Mouse (Mus musculus): ENCODE data around the gene Nynrin. TPM values are rescaled to one million over a fixed set of nuclear protein-coding genes. Genes with fewer than 3 reads are reported as not detected.

Gene Nynrin
- total and polyA plus RNA-seq, 3 experiments = not detected

DNA sequence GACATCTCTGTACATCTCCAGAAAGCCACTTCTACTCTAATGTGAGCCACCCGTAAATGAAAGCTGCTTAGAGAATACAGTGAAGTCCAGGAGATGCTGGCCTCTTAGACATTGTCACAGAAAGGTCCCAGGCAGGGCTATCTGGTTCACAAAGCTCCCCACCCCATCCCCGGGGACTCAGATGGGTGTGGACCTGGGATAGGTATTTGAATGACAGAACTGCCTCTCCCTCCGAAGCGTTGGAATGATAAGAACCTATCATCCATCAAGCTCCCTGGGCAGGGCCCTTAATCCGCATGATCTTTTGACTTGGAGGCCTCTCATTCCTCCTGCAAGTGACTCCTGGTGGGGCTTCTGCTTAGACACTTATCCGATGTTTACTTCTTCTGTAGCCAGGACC lies 2.9 kb upstream of the Nynrin start:
- no peak for TF ChIP-seq TCF12 (IDR thresholded peaks at IDR 0.05; ENCODE audit: low read depth, low read length)
- TF ChIP-seq ZMIZ1 (IDR thresholded peaks at IDR 0.05; ENCODE audit: low read depth, low read length) = no peak
- TF ChIP-seq TAL1 (IDR thresholded peaks at IDR 0.05; ENCODE audit: low read length) = no peak
- no peak for TF ChIP-seq CTCF (IDR thresholded peaks at IDR 0.05 in 2 of 3, conservative IDR thresholded peaks at IDR 0.05 in 1 of 3; ENCODE audit: control insufficient read depth in 1 of 3, insufficient read depth in 1 of 3, low read depth in 2 of 3, low read length in 3 of 3, poor library complexity in 1 of 3, severe bottlenecking in 1 of 3)
- TF ChIP-seq EP300 (IDR thresholded peaks at IDR 0.05; ENCODE audit: low read depth in 1 of 2, low read length in 2 of 2) = no peak
- no peak for TF ChIP-seq MAZ (IDR thresholded peaks at IDR 0.05; ENCODE audit: low read depth, low read length)
- TF ChIP-seq NELFE (IDR thresholded peaks at IDR 0.05; ENCODE audit: low read depth, low read length) = no peak
- no peak for TF ChIP-seq ETS1 (IDR thresholded peaks at IDR 0.05; ENCODE audit: low read depth, low read length)
- TF ChIP-seq POLR2AphosphoS2 (IDR thresholded peaks at IDR 0.05; ENCODE audit: low read length) = no peak
- TF ChIP-seq KAT2A (conservative IDR thresholded peaks at IDR 0.05; ENCODE audit: low read depth, low read length) = no peak
- no peak for TF ChIP-seq ZNF384 (IDR thresholded peaks at IDR 0.05; ENCODE audit: low read depth, low read length)
- TF ChIP-seq POLR2A (IDR thresholded peaks at IDR 0.05; ENCODE audit: control insufficient read depth in 1 of 2, insufficient read depth in 1 of 2, low read depth in 1 of 2, low read length in 2 of 2, poor library complexity in 1 of 2) = no peak
- TF ChIP-seq MAFK (IDR thresholded peaks at IDR 0.05; ENCODE audit: borderline replicate concordance, low read depth, low read length) = no peak
- no peak for TF ChIP-seq HCFC1 (IDR thresholded peaks at IDR 0.05; ENCODE audit: low read depth, low read length)
- TF ChIP-seq TBP (IDR thresholded peaks at IDR 0.05; ENCODE audit: low read depth, low read length) = no peak
- TF ChIP-seq ZKSCAN1 (IDR thresholded peaks at IDR 0.05; ENCODE audit: low read depth, low read length) = no peak
- TF ChIP-seq GATA1 (IDR thresholded peaks at IDR 0.05; ENCODE audit: low read depth, low read length) = no peak
- no peak for TF ChIP-seq ELF1 (IDR thresholded peaks at IDR 0.05; ENCODE audit: low read depth, low read length)
- no peak for TF ChIP-seq USF1 (IDR thresholded peaks at IDR 0.05; ENCODE audit: low read depth, low read length)
- TF ChIP-seq MYB (IDR thresholded peaks at IDR 0.05; ENCODE audit: low read depth, low read length) = no peak
- DNase-seq (ENCODE audit: low read depth, low spot score) = no peak
- no peaks in the 10 kb centered on the region for H3K79me2 ChIP-seq (ENCODE audit: control insufficient read depth, insufficient read depth, low read length, poor library complexity)

DNA sequence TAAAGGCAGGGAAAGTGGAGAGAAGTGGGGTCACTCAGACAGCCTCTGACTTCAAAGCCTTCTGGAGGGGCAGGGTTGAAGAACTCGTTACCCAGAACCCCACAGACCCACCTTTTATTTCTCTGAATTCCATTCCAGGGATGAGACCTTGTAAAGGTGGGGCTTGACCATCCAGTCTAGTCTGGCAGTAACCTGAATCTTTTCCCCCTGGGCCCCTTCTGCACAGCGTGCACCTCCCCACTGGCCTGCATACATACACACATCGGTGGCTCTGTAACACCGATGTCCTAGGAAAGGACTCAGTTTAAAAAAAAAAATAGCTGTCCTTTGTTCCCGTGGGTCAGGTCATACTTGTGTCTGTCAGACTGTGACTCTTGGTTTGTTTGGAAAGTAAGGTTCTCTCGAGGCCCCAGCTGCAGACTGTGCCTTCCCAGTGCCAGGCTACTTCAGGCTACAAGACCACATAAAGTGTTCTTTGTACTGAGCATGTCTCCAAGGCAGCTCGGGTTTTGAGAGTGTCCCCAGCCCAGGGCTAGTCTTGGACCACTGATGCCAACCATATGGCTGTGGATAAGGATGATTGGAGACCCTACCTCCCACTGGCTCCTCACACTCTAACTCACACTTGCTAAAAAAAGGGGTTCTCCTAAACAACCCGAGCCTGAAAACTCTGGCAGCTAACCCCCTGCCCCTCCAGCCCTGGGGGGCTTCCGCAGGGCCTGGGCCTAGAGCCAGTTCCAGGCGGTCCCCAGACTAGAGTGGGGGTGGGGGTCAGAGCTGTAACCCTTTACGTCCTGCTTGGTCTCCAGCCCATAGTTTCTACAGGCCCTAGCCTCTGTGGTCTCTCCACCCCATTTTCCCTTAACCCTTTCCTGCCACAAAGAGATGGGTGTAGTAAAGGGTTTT lies 911 bp upstream of the Nynrin start:
- TF ChIP-seq CHD1 (IDR thresholded peaks at IDR 0.05; ENCODE audit: low read depth, low read length) = no peak
- TF ChIP-seq CHD2 (IDR thresholded peaks at IDR 0.05; ENCODE audit: low read length) = no peak
- TF ChIP-seq ELF1 (IDR thresholded peaks at IDR 0.05; ENCODE audit: low read depth, low read length) = no peak
- TF ChIP-seq SMC3 (IDR thresholded peaks at IDR 0.05; ENCODE audit: low read depth, low read length) = no peak
- no peak for TF ChIP-seq TCF12 (IDR thresholded peaks at IDR 0.05; ENCODE audit: low read depth, low read length)
- no peak for TF ChIP-seq KAT2A (conservative IDR thresholded peaks at IDR 0.05; ENCODE audit: low read depth, low read length)
- no peak for TF ChIP-seq SIN3A (IDR thresholded peaks at IDR 0.05; ENCODE audit: low read length)
- no peak for TF ChIP-seq POLR2A (IDR thresholded peaks at IDR 0.05; ENCODE audit: control insufficient read depth in 1 of 2, insufficient read depth in 1 of 2, low read depth in 1 of 2, low read length in 2 of 2, poor library complexity in 1 of 2)
- TF ChIP-seq MYC (IDR thresholded peaks at IDR 0.05; ENCODE audit: low read depth, low read length) = no peak
- TF ChIP-seq NELFE (IDR thresholded peaks at IDR 0.05; ENCODE audit: low read depth, low read length) = no peak
- no peak for DNase-seq (ENCODE audit: low read depth, low spot score)
- Histone ChIP-seq H3K4me3 (ENCODE audit: control insufficient read depth in 1 of 2, insufficient read depth in 1 of 2, low read depth in 2 of 2, low read length in 2 of 2) (no peak overlapping the region), H3K36me3 (ENCODE audit: control insufficient read depth in 1 of 2, insufficient read depth in 2 of 2, low read length in 2 of 2) (no peaks in the 10 kb centered on the region), H3K79me2 (ENCODE audit: control insufficient read depth, insufficient read depth, low read length, poor library complexity) (no peaks in the 10 kb centered on the region), H3K27me3 (ENCODE audit: control insufficient read depth in 1 of 2, insufficient read depth in 2 of 2, low read length in 2 of 2) (peaks cover 4 to 15% of the 10 kb centered on the region in 2 experiments), H3K9ac (ENCODE audit: control insufficient read depth, low read depth, low read length, poor library complexity, severe bottlenecking) (no peak overlapping the region), H3K4me1 (ENCODE audit: control insufficient read depth in 1 of 2, insufficient read depth in 2 of 2, low read length in 2 of 2) (no peaks in the 10 kb centered on the region), H3K27ac (ENCODE audit: control insufficient read depth, low read depth, low read length) (no peak overlapping the region), H3K9me3 (replicated peaks; ENCODE audit: insufficient read depth, low read length) (no peaks in the 10 kb centered on the region)

More for the DNA sequence above, 2.9 kb upstream of the Nynrin start:
- no peak overlapping the region for H3K9ac ChIP-seq (ENCODE audit: control insufficient read depth, low read depth, low read length, poor library complexity, severe bottlenecking)
- no peak overlapping the region for H3K4me3 ChIP-seq (ENCODE audit: control insufficient read depth in 1 of 2, insufficient read depth in 1 of 2, low read depth in 2 of 2, low read length in 2 of 2)
- no peaks in the 10 kb centered on the region for H3K9me3 ChIP-seq (replicated peaks; ENCODE audit: insufficient read depth, low read length)
- no peaks in the 10 kb centered on the region for H3K36me3 ChIP-seq (ENCODE audit: control insufficient read depth in 1 of 2, insufficient read depth in 2 of 2, low read length in 2 of 2)
- H3K27me3 ChIP-seq (ENCODE audit: control insufficient read depth in 1 of 2, insufficient read depth in 2 of 2, low read length in 2 of 2) = peaks cover 4 to 6% of the 10 kb centered on the region in 2 experiments; a peak in 3 of 4 replicates
- no peak overlapping the region for H3K27ac ChIP-seq (ENCODE audit: control insufficient read depth, low read depth, low read length)
- H3K4me1 ChIP-seq (ENCODE audit: control insufficient read depth in 1 of 2, insufficient read depth in 2 of 2, low read length in 2 of 2) = no peaks in the 10 kb centered on the region

Measured in MEL (cell line).